Mouse (Mus musculus): ENCODE measurements around the gene Gm10251.
"Not testable (repeated sequence)": the region's sequence is repeated elsewhere in the genome, so short reads cannot be mapped to it uniquely, and the experiment has no call there.

The Gm10251 gene

GRCm38 (mm10) chr14:6684070-6684469, at the start of gene Gm10251:
TSS of gene Gm10251 (minus strand) at chr14:6684170.
- not testable (repeated sequence) for DNase-seq

DNA sequence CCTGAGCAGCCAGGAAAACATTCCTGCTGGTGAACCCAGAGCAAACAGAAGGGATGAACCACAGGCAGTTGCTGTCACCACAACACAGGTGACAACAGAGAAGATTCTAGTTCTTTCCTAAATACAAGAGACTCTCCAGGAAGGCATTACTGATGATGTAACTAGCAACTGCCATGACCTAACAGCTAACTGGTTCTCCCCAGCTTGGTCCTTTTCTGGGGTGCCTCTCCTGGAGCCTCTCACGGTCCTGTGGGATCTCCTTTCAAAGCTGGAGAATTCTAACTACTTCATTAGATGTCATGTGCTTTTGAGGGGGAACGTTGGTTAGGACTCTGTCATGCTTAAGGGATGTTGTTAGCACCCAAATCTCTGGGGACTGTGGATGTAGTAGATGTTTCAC, 36.2 kb upstream of the Gm10251 start, which contains the start of gene Gm8050:
Gene Gm8050 (minus strand): TSS at position 101 of the 400 bp plus-strand sequence.
- not testable (repeated sequence) for DNase-seq

DNA sequence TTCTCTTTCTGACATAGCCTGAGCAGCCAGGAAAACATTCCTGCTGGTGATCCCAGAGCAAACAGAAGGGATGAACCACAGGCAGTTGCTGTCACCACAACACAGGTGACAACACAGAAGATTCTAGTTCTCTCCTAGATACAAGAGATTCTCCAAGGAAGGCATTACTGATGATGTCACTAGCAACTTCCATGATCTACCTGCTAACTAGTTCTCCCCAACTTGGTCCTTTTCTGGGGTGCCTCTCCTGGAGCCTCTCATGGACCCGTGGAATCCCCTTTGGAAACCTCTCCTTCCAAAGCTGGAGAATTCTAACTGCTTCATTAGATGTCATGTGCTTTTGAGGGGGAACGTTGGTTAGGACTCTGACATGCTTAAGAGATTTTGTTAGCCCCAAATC, 61.7 kb downstream of the Gm10251 start, which contains the start of gene Gm3460:
Gene Gm3460 (minus strand): TSS at position 101 of the 400 bp plus-strand sequence.
- not testable (repeated sequence) for DNase-seq

- DNase-seq, result peak in 1 of 2 experiments; percentile 1
Observed at GRCm38 (mm10) chr14:6606436-6606835, 77.5 kb downstream of the Gm10251 start.

DNA sequence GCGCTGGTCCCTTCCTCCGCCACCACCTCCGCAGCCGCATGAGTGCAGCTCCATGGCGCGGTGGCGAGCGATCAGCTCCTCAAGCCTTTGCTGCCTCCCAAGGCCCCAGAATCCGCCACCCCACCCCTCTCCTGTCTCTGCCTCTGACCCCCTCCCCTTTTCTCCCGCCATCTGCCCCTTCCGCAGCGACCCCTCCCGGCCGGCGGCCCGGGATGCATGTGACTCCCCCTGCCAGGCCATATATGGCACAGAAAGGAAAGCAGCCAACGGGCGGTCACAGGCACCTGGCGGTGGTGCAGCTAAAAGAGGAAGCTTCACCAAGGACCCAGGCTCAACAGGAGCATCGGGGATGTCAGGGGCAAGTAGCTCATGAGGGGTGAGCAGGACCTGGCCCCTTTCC, 79.0 kb downstream of the Gm10251 start:
- peak in 1 of 2 experiments; percentile 12 for DNase-seq

DNA sequence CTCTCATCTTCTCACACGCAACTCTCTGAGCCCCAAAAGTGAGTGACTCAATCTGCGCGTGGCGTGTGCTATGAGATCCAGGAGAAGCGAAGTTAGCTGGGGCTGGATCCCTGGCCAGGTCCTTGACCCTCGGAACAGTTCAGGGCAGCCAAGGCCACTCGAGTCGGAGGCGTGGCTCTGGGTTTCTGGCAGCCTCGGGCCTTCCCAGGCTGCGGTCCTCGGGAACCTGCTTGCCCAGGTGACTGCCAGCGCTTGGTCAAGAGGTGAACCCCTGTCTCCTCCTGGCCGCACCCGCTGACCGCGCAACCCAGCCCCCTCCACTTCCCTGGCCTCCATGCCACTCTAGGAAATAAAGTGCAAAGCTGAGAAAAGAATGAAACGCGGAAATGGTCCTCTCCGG, 79.4 kb downstream of the Gm10251 start:
- DNase-seq, result peak in 1 of 2 experiments; percentile 1

DNA sequence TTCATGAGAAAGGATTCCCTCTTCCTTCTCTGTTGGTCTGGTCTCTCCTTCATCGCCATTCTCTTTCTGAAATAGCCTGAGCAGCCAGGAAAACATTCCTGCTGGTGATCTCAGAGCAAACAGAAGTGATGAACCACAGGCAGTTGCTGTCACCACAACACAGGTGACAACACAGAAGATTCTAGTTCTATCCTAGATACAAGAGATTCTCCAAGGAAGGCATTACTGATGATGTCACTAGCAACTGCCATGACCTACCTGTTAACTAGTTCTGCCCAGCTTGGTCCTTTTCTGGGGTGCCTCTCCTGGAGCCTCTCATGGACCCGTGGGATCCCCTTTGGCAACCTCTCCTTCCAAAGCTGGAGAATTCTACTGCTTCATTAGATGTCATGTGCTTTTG, 93.5 kb downstream of the Gm10251 start, which contains the start of gene Gm3629:
Gene Gm3629 (minus strand): TSS at position 101 of the 400 bp plus-strand sequence.
- not testable (repeated sequence) for DNase-seq
